Mouse (Mus musculus): ENCODE measurements around the gene Klhl41.
"Not testable (repeated sequence)": the region's sequence is repeated elsewhere in the genome, so short reads cannot be mapped to it uniquely, and the experiment has no call there.

The Klhl41 gene

DNA sequence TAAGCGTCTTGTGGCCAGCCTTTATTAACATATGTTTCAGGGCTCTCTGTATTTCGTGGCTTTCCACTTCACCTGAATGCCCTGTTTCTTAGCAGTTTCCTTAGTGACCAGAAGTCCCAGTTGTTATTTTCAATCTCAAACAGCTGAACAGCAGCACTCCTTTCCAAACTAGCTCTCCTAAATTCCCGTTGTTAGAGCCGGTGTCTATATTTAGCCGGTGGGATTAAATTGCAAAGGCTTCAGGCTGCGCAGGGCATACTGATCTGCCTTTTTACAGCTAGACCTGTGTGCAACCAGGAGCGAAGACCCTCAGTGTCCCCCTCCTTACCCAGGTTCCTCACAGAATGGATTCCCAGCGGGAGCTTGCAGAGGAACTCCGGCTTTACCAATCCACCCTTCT, at the start of gene Klhl41:
Gene Klhl41, plus strand, starts transcription at position 268 of the 400 bp plus-strand sequence.
- no peak for DNase-seq (ENCODE audit: low spot score)

DNA sequence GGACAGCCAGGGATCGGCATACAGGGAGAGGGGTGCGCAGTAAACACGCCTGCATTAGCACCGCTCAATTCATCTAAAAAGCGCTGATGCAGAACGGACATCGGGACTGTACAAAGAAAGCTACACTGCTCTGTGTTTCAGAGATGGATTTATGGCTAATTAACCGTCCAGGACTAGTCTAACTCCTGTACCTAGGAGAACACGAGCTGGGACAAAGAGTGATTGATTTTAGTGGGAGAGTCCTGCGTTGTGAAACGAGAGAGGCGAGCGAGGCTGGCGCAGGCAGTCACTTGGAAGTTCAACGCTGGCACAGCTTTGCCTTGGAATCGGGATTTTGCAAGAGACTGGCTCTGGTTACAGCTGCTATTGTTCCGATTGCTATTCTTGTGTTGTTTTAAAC, 40.7 kb upstream of the Klhl41 start:
- DNase-seq (ENCODE audit: low spot score) = no peak

DNA sequence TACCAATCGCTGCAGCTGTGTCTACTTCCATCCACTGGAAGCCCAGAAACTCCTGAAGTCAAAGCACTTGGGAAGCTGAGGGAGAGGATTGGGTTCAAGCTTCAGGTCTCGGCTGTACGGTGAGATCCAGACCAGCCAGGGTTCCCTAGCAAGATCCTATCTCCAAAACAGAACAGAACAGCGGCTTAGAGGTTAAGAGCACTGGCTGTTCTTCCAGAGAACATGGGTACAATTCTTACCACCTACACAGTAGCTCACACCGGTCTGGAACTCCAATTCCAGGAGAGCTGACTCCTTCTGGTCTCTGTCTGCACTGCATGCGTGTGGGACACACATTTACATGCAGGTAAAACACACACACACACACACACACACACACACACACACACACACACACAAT, 40.0 kb upstream of the Klhl41 start:
- no peak for DNase-seq (ENCODE audit: low spot score)

DNA sequence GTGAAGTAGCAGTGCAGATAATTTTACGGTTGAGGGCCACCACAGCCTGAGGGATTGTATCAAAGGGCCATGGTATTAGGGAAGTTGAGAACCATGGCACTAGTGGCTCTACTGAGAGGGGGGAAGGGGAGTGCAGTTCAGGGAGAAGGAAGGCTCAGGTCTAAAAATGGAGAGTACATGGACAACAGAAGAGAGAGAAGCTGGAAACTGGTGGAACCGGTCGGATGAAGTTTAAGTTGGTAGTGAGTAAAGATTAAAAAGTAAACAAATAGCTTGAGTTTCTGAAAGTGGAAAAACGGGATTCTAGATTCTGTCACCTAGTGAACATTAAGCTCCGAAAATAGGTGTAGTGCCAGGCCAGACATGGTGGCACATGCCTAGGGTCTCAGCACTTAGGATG, 39.1 kb upstream of the Klhl41 start:
- peak; percentile 44 for DNase-seq (ENCODE audit: low spot score)

DNA sequence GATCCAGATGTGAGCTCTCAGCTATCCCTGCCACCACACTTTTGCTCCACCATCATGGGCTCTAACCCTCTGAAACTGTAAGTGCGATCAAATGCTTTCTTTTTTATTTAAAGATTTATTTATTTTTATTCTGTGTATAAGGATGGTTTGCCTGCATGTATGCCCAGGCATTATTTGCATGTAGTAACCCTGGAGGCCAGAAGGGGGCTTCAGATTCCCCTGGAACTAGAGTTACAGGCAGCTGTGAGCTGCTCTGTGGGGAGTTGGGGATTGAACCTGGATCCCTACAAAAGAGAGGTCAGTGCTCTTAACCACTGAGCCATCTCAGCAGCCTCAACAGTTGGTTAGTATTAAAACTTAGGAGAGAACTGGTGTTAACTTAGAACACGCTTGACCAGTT, 38.5 kb upstream of the Klhl41 start:
- DNase-seq (ENCODE audit: low spot score) = no peak

DNA sequence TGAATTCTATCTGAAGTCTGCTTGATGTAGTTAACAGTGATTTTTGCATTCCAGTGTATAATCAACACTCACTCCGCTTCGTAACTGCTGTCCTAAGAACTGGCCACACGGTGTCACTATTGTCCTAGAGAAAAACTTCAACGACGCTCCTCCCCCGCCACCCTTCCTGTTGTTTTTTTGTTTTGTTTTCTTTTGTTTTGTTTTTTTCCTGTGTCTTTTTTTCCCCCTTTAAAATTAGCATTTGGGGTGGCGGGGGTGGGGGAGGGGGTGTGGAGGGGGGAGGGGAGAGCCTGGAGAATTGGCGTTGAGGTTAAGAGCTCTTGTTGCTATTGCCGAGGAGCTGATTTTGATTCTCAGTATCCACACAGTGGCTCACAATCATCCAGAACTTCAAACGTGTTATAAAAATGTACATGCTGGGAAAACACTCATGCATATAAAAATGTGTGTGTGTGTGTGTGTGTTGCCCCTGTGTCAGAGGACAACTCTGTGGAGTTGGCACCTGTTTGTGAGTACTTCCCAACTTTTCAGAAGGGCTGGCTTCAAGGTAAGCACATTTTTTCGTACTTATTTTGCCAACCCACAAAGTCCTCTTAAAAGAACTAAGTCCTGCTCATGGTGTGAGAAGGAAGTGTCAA, 34.7 kb upstream of the Klhl41 start:
- peak; percentile 26 for DNase-seq (ENCODE audit: low spot score)

DNA sequence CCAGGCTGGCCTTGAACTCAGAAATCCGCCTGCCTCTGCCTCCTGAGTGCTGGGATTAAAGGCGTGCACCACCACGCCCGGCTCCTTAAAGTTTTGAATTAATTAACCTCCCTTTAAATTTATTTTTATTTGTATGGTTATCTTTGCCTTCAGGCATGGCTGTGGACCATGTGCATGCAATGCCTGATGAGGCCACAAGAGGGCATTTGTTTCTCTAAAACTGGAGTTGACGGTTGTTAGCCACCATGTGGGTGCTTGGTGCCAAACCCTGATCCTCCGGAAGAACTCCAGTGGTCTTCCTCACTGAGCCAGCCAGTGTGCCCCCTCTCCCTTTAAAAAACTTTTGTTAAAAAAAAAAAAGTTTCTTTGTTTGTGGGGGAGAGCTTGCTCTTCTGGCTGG, 34.1 kb upstream of the Klhl41 start:
- DNase-seq (ENCODE audit: low spot score) = peak; percentile 20

DNA sequence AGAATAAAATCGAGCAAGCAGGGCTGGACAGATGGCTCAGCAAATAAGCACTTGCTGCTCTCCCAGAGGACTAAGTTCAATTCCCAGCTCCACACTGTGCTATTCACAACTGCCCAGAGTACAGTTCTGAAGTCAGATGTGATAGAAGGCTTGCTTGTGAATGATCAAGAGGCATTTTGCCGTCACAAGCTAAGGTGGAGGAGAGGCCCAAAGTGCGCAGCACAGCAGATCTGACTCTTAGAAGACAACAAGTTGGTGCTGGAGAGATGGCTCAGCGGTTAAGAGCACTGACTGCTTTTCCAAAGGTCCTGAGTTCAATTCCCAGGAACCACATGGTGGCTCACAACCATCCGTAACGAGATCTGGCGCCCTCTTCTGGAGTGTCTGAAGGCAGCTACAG, 31.9 kb upstream of the Klhl41 start:
- not testable (repeated sequence) for DNase-seq (ENCODE audit: low spot score)

DNA sequence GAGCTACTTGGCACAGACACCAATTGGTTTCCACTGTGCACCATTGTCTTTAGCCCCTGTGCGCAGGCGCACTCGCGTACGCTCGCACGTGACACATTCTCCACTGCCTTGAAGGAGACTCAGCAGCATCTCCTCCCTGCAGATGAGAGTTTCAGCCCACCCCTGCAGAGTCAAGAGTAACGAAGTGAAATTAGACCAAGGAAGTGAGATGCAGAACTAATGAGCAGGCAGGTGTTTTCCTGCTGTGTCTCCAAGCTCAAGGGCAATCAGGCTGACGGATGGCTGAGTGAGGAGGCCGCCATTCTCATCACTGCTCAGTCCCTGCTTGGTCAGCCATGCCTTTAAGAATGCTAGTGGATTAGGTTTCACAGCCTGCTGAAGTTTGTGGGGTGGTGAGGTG, 29.8 kb upstream of the Klhl41 start:
- no peak for DNase-seq (ENCODE audit: low spot score)

DNA sequence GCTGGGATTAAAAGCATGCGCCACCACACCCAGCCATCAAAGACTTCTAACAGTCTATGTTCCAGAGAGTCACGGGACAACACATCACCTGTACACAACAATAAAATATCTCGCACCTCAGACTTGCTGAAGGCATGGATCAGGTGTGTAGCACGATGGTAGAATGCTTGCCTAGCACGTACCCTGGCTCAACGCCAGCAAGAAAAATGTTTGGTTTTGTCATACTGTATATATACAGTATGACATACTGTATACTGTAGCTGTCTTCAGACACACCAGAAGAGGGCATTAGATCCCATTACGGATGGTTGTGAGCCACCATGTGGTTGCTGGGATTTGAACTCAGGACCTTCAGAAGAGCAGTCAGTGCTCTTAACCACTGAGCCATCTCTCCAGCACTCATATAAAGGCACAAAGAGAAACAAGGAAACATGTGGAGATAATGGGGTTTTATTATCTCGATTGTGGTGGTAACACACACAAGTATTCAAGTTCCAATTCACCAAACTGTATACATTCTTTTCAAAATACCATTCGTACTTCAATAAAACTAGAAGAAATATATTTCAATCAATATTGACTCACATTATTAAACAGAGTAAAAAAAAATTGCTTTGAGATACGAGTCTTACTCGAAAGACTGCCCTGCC, 24.8 kb upstream of the Klhl41 start:
- DNase-seq (ENCODE audit: low spot score) = no peak

DNA sequence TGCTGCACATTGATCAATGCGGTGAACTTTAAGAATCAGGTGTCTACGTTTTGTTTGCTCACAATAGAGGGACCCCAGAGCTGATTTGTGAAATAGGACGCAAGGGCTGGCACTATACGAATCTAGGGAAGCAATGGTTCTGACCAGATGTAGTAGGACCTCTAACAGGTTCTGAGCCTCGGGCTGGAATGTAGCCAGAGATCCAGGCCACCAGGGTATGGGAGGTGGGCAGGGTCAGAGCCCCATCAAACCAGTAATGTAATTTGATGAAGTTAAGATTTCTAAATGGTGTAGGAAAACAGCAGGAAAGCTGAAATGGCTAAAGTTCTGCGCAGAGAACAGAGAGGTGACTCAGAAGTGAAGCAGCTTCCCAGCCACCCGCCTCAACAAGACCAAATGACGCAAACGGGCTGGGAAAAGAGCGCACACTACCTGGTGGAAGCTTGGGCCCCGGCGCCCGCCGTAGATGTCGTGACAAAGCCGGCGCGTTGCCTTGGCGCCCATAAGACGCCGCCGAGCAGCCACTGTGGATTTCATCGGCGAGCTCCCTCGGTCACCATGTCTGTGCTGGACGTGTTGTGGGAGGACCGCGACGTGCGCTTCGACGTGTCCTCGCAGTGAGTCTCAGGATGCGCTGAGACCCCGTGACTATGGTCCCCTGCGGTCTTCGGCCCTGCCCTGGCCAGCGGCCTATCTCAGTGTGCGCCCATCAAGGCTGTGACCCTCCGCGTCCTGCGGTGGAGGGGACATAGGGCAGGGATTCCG, 23.0 kb upstream of the Klhl41 start, which contains the start of gene Bbs5:
Gene Bbs5, plus strand, starts transcription at position 446 of the 765 bp plus-strand sequence.
- peak; percentile 91 for DNase-seq (ENCODE audit: low spot score)

DNA sequence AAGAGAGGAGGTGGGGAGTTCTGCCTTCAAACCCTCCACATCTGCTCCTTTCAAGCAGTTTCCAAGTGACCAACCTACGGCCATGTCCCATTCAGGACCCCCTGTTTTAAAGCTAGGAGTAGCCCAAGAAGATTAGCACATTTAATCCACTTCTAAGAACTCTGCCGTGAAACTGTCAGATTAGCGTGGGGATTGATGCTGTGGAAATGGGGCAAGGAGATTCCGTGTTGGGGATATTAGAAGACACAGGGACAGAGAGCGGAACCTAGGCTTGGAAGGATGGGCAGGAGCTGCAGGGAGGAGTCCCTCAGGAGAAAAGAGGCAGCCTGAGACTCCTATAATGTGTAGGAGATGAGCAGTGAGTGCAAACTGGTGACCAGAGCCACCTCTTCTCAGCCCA, 20.2 kb upstream of the Klhl41 start:
- no peak for DNase-seq (ENCODE audit: low spot score)

DNA sequence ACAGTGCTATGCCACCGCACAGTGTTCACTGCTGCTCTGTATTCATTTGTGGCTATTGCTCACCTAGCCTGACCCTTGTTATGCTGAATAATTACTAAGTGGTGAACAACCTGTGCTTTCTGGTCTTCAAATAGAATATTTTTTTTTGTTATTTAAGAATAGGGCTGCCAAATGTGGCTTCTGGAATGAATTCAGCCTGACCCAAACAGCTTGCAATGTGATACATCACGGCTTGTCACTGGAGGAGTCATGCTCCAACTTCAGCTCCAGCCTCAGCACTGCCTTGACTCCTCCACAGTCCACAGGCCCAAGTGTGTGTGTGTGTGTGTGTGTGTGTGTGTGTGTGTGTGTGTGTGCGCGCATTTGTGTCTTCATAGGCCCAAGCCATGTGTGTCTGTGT, 10.6 kb upstream of the Klhl41 start:
- DNase-seq (ENCODE audit: low spot score) = no peak

DNA sequence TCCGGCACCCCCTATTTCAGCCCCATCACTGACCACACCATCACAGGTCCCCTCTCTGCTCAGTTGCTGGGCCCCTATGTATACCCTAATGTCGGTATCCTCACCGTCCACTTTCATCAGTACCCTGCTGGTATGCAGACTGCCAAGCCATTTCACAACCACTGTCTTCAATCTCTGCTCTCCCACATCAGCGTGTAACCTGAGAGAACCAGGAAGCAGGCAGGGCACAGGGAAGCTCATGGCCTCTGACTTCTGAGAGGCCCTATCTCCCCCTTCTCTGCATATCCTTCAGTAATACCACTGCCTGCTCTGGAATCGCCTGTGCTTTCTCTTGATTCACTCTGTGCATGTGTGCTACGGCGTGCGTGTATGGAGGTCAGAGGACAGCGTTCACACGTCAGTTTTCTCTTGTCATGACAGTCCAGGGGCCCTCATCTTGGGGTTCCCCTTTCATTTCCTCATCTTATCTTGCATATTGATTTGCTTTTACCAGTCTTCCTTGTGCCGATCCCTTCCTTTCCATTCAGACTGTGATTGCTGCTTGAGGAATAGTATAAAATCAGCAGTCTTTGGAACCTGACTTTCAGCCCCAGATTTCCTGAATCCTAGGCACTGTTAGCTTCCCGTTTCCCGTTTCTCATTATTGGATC, 6.0 kb upstream of the Klhl41 start:
- DNase-seq (ENCODE audit: low spot score) = no peak

DNA sequence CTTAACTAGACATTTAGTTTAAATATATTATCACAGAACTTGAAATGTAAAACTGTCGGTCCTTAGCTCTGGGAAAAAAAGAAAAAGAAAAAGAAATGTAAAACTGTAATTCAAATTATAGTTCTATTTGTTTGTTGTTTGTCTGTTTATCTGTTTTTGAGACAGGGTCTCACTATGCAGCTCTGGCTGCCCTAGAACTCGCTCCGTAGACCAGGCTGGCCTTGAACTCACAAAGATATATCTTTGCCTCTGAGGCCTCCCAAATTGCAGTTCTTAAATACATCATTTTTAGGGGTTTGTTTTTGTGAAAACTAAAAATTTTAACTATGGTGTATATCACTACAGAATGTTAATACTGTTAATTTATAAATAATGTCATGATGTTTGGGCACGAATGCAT, 2.3 kb upstream of the Klhl41 start:
- DNase-seq (ENCODE audit: low spot score) = no peak

DNA sequence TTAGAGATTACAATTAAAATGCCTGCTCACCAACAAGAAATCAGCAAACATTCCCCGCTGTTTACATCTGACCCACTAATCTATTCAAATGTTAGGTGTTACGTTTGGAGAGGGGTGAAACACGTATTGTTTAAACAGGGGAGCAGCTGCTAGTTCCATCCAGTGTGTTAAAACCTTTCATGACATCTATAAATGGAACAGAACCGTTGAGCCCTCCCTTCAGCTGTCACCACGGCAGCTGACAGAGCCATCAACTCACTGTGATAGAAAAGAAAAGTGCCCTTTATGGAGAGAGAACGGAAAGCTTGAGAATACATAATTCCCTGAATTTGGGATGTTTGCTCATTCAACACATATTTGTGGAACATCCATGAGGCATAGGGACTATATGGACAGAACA, 1.5 kb upstream of the Klhl41 start:
- DNase-seq (ENCODE audit: low spot score) = no peak

DNA sequence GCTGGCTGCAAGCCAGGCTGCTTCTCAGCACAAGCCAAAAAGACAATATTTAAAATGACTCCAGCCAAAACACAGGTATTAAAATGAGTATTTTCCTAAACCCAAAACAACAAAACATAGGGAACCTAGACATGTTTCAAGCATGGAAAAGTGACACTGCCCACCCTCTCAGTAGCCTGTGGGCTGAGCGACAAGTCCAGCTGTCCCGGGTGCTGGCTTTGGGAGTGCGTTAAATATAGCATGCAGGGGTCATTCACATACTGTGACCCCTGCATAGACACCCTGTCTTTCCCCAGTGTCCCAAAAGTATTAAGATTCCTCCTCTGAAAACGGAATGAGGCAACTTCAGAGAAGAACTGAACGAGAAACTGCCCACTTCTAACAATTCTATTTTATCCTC, 3.8 kb downstream of the Klhl41 start:
- no peak for DNase-seq (ENCODE audit: low spot score)

DNA sequence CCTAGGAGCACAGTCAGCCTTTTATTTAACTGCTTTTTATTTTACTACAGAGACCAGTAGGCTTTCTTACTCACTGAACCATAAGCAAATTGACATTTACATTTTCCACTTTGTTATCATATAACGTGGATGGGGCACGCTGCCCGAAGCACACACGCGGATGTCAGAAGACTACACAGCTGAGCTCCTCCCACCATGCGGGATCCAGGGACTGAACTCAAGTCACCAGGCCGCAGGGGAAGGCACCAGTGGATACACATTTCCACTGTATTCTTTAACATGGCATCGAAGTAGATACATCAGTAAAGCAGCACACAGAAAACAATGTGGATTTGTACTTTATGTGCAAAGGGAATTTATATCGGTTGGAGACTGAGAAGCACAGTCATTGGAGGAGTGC, 5.3 kb downstream of the Klhl41 start:
- DNase-seq (ENCODE audit: low spot score) = no peak

DNA sequence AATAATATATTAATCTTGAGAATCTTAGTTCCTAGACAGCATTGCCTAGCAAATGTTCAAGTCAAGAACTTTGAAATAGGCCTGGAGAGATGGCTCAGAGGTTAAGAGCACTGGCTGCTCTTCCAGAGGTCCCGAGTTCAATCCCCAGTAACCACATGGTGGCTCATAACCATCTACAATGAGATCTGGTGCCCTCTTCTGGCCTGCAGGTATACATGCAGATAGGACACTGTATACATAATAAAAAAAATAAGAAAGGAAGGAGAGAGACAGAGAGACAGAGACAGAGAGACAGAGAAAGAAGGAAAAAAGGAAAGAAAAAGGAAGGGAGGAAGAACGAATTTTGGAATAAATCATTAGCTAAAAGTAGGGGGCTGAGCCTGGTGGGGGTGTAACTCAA, 6.8 kb downstream of the Klhl41 start:
- no peak for DNase-seq (ENCODE audit: low spot score)

DNA sequence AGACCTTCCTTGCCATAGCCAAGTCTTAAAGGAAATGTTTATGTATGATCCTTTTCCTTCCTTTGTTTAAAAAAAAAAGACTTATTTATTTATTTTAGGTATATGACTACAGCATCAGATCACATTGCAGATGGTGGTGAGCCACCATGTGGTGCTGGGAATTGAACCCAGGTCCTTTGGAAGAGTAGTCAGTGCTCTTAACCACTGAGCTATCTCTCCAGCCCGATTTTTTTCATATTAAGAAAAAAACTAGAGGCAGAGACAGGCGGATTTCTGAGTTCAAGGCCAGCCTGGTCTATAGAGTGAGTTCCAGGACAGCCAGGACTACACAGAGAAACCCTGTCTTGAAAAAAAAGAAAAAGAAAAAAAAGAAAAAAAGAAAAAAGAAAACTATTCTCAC, 7.3 kb downstream of the Klhl41 start:
- DNase-seq (ENCODE audit: low spot score) = not testable (repeated sequence)

DNA sequence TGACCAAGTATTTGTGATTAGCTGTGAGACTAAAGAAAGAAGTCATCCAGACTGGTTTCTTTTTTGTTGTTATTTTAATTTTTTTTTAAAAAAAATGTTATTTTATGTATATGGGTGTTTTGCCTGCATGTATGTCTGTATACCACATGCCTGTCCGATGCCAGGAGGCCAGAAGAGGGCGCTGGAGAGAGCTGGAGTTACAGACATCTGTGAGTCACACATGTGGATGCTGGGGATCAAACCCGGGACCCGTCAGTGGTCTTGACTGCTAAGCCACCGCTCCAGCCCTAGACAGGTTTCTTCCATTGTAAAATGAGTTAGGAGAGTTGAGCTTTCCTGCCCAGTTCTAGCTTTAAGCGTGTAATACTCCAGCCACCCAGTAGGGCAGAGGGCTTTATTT, 10.1 kb downstream of the Klhl41 start:
- no peak for DNase-seq (ENCODE audit: low spot score)

DNA sequence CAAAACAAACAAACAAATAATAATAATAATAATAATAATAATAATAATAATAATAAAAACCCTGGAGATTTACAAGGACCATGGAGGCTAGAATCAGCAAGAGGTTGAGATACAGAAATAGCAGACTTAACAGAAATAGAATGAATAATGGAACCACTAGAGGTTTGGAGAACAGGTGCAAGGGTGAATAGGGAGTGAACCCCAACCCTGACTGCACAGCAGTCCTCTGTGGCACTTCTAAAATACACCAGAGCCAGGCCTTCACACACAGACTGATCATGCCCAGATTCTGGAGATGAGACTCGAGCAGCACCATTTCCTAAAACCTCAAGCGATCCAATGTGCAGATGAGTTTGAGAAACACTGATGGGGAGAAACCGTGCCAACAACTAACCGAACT, 12.0 kb downstream of the Klhl41 start:
- no peak for DNase-seq (ENCODE audit: low spot score)

All from urinary bladder, postnatal 25 days (tissue).